Mouse (Mus musculus) gastrocnemius, postnatal 25 days (tissue): ENCODE results near the gene Phospho1. TPM values are rescaled to one million over a fixed set of nuclear protein-coding genes. Genes with fewer than 3 reads are reported as not detected.

ENCODE experiments used
- DNase-seq: peaks from one replicate; pipeline ENCODE4 v3.0.0; 2022
- long read RNA-seq, 2 experiments: library from polyadenylated mRNA; stranded (forward); transcript quantifications; one replicate each; pipeline ENCODE4 v2.0.0; 2021
- total RNA-seq, 2 experiments: library from RNA; stranded (reverse); gene quantifications; 1 replicate in 1 of 2; 2 replicates in 1 of 2; pipeline ENCODE4 v1.2.3; 2021

Phospho1 gene
- total RNA-seq: 100 to 1,000 TPM; 288 to 335 TPM
- long read RNA-seq, experiment 1, transcript Phospho1-202 (3 exons, 590 nt): major isoform, 30 of 37 reads
- long read RNA-seq, experiment 1, partial matches to known transcripts: 0 of 37 reads
- long read RNA-seq, experiment 1, other reads (novel, unspliced or antisense): 6 of 37 reads
- long read RNA-seq, experiment 2, transcript Phospho1-202 (3 exons, 590 nt): major isoform, 37 of 42 reads
- long read RNA-seq, experiment 2, partial matches to known transcripts: 0 of 42 reads
- long read RNA-seq, experiment 2, other reads (novel, unspliced or antisense): 4 of 42 reads

- DNase-seq: peak; percentile 95
These were observed at the start of gene Phospho1 for GRCm38 (mm10) chr11:95824071-95824876. Gene Phospho1, plus strand, starts transcription at chr11:95824499.

DNA sequence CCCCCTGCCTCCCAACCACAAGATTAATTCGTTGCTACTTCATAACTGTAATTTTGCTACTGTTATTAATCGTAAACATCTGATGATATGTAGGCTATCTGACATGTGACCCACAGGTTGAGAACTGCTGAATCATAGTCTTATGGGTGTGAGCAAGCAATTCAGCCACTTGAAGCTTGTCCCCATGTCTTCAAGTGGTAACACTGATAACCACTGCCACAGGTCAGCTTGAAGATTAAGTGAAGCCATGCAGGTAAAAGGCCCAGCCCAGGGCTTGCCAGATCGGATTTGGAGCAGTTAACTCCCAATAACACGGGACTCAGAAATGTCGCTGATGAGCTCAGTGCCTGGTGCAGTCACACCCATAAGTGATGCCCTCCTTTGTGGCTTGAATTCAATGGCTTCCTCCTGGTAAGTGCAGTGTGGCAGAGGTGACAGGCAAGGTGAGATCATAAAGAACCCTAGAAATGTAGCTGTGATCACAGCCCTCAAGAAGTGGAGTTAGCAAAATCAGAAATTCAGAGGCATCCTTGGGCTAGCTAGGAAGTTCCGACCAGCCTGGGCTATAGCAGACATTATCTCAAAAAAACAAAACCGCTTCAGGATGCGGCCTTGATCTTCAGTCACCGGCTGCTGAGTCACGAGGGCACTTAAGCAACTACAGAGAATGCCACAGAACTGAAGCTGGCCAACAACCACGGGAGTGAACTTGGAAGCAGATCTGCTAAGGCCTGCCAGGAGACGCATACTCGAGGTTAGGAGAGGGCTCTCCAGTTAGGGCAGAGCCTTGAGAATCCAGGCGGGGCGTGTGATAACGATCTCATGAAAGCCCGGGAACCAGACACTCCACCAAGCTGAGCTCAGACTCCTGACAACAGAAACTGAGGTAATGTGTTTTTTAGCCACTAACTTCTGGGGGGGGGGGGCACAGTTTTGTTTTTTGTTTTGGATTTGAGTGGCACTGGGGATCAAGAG is 46.7 kb upstream of the Phospho1 start:
- peak; percentile 78 for DNase-seq

DNA sequence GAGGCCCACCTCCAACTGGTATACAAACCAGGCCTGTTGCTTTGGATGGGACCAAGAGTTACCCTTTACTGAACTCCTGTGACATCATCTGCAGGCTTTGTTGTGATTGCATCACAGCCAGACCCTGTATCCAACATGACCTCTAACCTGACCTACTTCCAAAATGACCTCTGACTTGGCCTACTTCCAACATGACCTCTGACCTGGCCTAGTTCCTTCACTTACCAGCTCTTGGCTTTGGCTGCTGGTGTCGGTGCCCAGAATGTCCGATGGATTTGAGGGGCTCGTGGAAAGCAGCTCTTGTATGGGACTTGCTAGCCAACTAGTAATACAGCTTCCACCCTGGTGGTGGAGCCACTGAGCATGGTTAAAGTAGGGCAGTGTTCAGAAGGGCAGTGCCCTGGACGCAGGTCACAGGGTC is 45.5 kb upstream of the Phospho1 start:
- DNase-seq: no peak

DNA sequence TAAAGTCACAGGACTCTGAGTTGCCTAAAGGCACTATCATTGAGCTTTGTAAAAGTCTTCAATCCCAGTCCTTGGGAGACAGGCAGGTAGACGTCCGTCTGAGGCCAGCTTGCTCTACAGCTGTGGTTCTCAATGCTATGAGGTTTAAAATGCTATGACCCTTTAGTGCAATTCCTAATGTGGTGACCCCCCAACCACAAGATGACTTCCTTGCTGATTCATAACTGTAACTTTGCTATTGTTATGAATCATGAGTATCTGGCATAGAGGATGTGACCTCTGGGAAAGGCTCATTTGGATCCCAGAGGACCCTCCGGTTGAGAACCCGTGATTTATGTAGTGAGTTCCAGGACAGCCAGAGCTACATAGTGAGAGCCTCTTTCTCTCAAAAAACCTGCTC is 44.9 kb upstream of the Phospho1 start:
- DNase-seq: no peak

DNA sequence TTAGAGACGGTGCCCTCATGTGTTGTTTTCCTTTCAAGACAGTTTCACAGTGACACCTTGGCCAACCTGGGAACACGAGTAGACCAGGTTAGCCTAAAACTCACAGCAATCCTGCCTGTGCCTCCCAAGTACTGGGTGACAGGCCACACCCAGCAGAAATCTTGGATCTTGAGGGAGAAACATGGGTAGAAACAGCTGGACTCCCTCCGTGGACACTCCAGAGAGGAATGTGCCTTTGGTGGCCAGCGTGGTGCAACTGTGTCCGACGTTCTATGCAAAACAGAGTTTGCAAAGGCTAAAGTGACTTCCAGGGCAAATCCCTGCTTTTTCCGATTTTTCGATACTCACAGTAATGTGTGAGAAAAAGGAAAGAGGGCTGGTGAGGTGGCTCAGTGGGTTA is 43.8 kb upstream of the Phospho1 start:
- no peak for DNase-seq

DNA sequence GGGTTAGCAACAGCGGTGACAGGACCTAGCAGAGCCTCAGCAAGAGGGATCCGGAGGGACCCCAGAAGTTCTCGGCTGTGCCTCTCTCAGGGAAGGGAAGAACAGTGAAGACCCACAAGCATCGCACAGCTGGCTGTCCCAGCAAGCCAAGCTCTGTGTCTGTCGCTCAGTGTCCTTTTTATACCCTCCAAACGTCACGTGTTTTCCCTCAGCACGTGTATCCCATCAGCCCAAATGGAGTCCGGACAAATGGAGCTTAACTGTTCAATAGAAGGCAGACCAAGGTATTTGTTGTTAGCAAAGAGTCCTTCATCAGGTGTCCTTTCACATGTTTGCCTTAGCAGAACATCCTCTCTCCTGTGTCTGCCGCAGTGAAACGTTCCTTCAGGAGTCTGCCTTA is 42.7 kb upstream of the Phospho1 start:
- DNase-seq: no peak

- no peak for DNase-seq
These were observed 40.8 kb upstream of the Phospho1 start for GRCm38 (mm10) chr11:95783457-95783856.

- DNase-seq: no peak
These were observed 40.3 kb upstream of the Phospho1 start for GRCm38 (mm10) chr11:95783958-95784357.

DNA sequence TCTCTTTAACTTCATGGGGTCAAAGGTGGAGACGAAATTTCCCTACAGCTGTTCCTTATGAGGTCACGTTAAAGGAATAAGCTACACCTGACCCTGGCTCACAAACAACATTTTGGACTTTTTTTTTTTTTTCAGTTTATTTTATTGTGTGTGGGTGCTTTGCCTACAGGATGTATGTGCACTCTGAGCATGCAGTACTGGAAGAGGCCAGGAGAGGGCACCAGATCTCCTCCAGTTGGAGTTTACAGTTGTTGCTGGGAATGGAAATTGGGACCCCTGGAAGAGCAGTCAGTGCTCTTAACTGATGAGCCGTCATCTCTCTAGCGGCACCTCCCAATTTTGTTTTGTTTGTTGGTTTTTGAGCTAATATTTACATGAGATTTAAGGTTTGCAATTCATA is 38.6 kb upstream of the Phospho1 start:
- DNase-seq: no peak

DNA sequence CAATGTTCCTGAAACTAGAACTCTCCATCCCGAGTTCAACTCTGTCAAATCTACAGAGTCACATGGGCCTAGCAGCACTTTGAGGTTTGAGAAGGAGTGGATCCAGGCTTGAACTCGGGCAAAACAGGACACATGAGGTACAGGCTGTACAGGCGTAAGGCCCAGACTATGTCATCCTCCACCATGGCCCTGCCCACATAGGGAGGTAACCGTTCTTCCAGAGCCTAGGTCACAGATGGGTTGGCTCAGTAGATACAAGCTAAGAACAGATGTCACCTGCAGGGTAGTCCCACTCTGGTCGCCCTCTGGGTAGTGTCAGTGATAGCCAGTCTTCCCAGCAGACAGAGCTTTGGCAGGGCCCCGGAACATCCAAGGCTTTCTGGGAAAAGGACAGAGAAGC is 37.8 kb upstream of the Phospho1 start:
- no peak for DNase-seq

DNA sequence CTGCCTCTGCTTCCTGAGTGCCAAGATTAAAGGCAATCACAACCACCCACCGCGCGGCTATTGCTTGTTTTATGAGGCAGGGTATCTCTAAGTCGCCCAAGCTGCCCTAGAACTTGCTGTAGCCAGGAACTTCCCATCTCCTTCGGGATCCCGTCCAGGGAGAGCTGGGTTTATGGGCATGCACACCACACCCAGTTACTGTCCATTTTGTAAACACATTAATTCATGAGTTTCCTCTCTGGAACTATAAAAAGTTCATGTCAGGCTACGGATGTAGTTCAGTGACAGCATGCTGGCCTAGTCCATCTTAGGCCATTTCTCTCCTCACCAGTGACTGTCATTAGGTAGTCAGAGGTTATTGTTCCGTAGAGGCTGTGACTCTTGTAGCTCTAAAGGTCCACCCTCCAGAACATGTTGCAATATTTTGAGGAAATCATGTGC is 34.8 kb upstream of the Phospho1 start:
- no peak for DNase-seq

GRCm38 (mm10) chr11:95791787-95792186 is 32.5 kb upstream of the Phospho1 start:
- DNase-seq: peak; percentile 59

GRCm38 (mm10) chr11:95792950-95793509 is 31.3 kb upstream of the Phospho1 start:
- no peak for DNase-seq

DNA sequence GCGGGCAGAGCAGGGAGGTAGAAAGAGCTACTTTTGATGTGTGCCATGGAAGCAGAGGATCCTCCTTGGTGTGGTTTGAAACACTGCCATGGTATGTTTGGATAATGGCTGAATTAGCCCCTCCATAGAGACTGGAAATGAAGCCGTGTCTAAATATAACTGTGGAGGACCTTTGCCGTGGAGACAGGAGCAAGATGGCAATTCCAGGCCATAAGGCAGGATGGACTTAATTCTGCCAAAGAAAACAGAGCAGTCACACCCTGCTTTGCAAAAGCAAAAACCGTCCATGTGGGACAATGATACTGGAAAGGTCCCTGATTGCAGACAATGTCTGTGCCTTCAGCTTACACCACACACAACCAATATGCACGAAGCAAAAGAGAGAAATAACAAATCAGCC is 30.1 kb upstream of the Phospho1 start:
- DNase-seq: no peak

GRCm38 (mm10) chr11:95795582-95795981 is 28.7 kb upstream of the Phospho1 start:
- peak; percentile 46 for DNase-seq

GRCm38 (mm10) chr11:95805010-95805409 is 19.3 kb upstream of the Phospho1 start:
- no peak for DNase-seq

DNA sequence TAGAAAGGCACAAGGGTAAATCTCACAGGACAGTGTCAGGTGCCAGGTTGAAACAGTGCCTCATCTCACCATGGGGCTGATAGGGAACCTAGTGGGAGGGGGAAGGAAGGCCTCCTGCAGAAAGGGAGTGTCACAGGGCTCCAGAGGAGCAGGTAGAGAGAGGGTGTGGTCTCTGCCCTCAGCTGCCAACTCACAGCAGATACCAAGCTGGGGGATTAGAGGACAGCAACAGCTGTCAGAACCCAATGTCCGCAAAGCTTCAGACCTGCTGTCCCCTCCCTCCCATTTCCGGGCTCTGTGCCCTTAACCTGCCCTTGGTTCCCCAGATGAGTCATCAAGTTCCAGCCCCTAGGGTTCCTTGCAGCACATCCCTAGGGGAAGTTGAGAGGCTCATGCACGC is 18.8 kb upstream of the Phospho1 start:
- DNase-seq: no peak

DNA sequence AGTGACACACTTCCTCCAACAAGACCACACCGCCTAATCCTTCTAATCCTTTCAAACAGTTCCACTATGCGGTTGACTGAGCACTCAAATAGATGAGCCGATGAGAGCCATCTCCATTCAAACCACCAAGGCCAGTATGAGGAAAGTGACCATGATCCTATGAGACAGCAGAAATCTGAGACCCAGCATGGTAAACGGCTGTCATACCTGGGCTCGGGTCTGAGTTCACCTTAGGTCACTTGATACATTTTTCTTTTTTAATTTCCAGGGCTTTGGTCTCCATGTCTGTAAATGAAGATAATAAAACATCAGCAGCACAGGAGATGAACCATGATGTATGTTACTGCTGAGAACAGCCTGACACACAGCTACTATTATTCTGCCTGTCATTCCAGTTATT is 16.4 kb upstream of the Phospho1 start:
- no peak for DNase-seq

DNA sequence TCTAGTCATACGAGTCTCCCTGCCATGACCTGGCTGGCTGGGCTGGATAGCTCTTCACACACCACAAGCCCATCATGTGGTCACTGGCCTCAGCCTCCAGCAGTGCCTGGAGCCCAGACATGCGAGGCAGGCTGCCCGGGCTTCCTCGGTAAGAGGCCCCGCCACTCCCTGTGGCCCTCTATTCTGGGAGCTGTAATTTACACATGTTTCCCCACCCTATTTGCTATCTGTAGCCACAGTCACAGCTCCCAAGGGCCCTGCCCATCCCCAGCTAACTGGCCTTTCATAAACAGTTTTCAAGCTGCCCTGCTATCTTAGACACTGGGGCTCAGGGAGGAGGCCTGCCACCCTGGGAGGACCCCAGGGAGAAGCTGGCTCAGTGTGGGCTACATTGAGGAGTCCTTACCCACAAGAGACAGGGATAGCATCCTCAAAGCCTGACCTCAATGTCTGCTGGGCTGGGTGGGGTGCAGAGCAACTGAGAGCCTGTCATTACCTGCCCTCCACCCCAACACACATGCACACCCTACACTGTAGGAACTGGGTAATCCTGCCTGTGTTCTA is 15.8 kb upstream of the Phospho1 start:
- peak; percentile 75 for DNase-seq

- no peak for DNase-seq
These were observed 14.7 kb upstream of the Phospho1 start for GRCm38 (mm10) chr11:95809603-95810002.

- no peak for DNase-seq
These were observed 13.5 kb upstream of the Phospho1 start for GRCm38 (mm10) chr11:95810828-95811227.

DNA sequence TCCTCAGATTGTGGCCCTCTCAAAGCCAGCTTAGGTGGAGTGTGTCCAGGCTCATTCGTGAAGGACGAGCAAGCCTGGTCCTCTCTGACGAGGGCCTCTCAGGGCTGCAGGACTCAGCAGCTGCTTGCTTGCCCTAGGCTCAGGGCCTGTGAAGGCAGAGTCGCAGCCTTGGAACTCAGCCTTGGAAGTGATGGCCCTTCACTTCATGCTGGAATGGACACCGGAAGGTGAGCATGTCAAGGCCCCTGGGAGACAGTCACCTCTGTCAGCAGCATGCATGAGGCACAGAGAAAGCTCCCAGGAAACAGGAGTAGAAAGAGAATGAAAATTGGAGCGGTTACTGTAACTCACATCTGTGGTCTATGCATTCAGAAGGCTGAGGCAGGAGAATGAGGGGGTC is 12.6 kb upstream of the Phospho1 start:
- DNase-seq: no peak
